Comparison of ENCODE assay signal across 26 mouse cellular contexts in the genomic region with DNA sequence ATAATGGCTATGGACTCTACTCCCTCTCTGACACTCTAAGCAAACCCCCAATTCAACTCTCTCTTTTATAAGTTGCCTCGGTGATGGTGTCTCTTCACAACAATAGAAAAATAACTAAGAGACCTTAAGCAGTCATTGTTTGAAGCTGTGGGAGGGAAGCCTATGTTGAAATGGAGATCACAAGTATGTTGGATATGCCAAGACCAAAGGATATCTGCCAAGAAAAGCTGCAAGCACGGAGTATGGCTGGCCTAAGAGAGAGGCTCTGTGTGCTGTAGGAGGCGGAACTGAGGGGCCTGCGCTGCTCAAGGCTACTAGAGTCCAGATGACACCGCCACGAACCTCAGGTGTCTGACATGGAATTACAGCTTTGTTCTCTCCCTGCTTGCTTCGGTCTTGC.
"Had no signal": no experiment of that assay in that cellular context is flagged by ENCODE, and none has a peak within 500 bp of the region (broad histone marks: within the 10 kb centered on the region; RNA-seq: fewer than 3 reads in every experiment).

No protein-coding gene starts in this region.

- H3K9me3 ChIP-seq: heart, embryonic 10.5 days; hindbrain, embryonic 10.5 days; hindbrain, embryonic 15.5 days; intestine, embryonic 15.5 days; limb, embryonic 10.5 days; limb, embryonic 12.5 days; liver, embryonic 13.5 days; liver, embryonic 15.5 days had no signal

- H3K27ac ChIP-seq: heart, embryonic 10.5 days; hindbrain, embryonic 10.5 days; hindbrain, embryonic 13.5 days; hindbrain, embryonic 15.5 days; intestine, embryonic 15.5 days; layer of hippocampus, adult 2 months; left cerebral cortex, adult 2 months; limb, embryonic 10.5 days; limb, embryonic 12.5 days; liver, embryonic 13.5 days; liver, embryonic 15.5 days had no signal

- H3K4me1 ChIP-seq: heart, embryonic 12.5 days; hindbrain, embryonic 13.5 days; hindbrain, embryonic 15.5 days; intestine, embryonic 15.5 days; limb, embryonic 12.5 days had no signal

- DNase-seq: gastrocnemius, postnatal 10 days; gastrocnemius, postnatal 25 days; heart, adult 18-20 months; heart, postnatal 10 days; heart, postnatal 4 days; kidney, adult 18-20 months; kidney, adult 8-10 months; kidney, postnatal 10 days; kidney, postnatal 25 days; kidney, postnatal 4 days; liver; liver, embryonic 13.5 days had no signal

- H3K4me2 ChIP-seq: heart, embryonic 12.5 days; hindbrain, embryonic 13.5 days; hindbrain, embryonic 15.5 days; intestine, embryonic 15.5 days; limb, embryonic 12.5 days; liver, embryonic 11.5 days; liver, embryonic 13.5 days; liver, embryonic 15.5 days had no signal

- H3K4me3 ChIP-seq: heart, embryonic 10.5 days; heart, embryonic 12.5 days; hindbrain, embryonic 10.5 days; hindbrain, embryonic 13.5 days; hindbrain, embryonic 15.5 days; intestine, embryonic 15.5 days; layer of hippocampus, adult 2 months; left cerebral cortex, adult 2 months; limb, embryonic 10.5 days; limb, embryonic 12.5 days; liver, embryonic 13.5 days; liver, embryonic 15.5 days had no signal

- H3K27me3 ChIP-seq: hindbrain, embryonic 13.5 days; hindbrain, embryonic 15.5 days; intestine, embryonic 15.5 days; liver, embryonic 15.5 days had no signal

- H3K36me3 ChIP-seq: heart, embryonic 10.5 days; heart, embryonic 12.5 days; hindbrain, embryonic 10.5 days; hindbrain, embryonic 13.5 days; hindbrain, embryonic 15.5 days; intestine, embryonic 15.5 days; limb, embryonic 10.5 days; limb, embryonic 12.5 days; liver, embryonic 13.5 days; liver, embryonic 15.5 days had no signal

- H3K9ac ChIP-seq: heart, embryonic 12.5 days; hindbrain, embryonic 13.5 days; hindbrain, embryonic 15.5 days; intestine, embryonic 15.5 days; limb, embryonic 12.5 days; liver, embryonic 13.5 days; liver, embryonic 15.5 days had no signal

- ATAC-seq: inflammation-experienced regulatory T-cells, adult 6 months; intestine, embryonic 15.5 days; intestine, postnatal 0 days had no signal
